Mouse (Mus musculus) liver, postnatal 0 days (tissue): ENCODE measurements around the gene Acadsb.

Experiments used
- CTCF ChIP-seq: sonication (generic); IDR thresholded peaks from 2 replicates; pipeline ENCODE4 v1.5.1; 2016; ENCODE audit warnings: antibody characterized with exemption, low read depth
- EP300 ChIP-seq: IDR thresholded peaks from 2 replicates; pipeline ENCODE4 v1.6.1; 2016; ENCODE audit warnings: antibody characterized with exemption, low read depth, mild to moderate bottlenecking

GRCm38 (mm10) chr7:131467312-131467711, 56.9 kb downstream of the Acadsb start:
- TF ChIP-seq CTCF (no peak), EP300 (no peak)
